Mouse (Mus musculus): ENCODE results near the gene Agpat4.

GRCm38 (mm10) chr17:12131581-12131980, 13.1 kb downstream of the Agpat4 start:
- TF ChIP-seq CTCF (IDR thresholded peaks at IDR 0.05; ENCODE audit: control insufficient read depth, insufficient read depth, insufficient read length) (no peak), USF1 (IDR thresholded peaks at IDR 0.05; ENCODE audit: low read depth) (no peak), MAX (IDR thresholded peaks at IDR 0.05) (no peak), MYOG (IDR thresholded peaks at IDR 0.05; ENCODE audit: control insufficient read depth, extremely low read depth, insufficient read length) (no peak), MYOD1 (IDR thresholded peaks at IDR 0.05; ENCODE audit: control insufficient read depth, insufficient read length, low read depth) (no peak)
